Mouse (Mus musculus) R1 (cell line): ENCODE data around the gene Ctdspl.

ENCODE experiments used
- DNase-seq: peaks from one replicate; pipeline ENCODE4 v3.0.0-alpha.2; 2018; ENCODE audit warnings: low read depth, low spot score

Gene Ctdspl

DNA sequence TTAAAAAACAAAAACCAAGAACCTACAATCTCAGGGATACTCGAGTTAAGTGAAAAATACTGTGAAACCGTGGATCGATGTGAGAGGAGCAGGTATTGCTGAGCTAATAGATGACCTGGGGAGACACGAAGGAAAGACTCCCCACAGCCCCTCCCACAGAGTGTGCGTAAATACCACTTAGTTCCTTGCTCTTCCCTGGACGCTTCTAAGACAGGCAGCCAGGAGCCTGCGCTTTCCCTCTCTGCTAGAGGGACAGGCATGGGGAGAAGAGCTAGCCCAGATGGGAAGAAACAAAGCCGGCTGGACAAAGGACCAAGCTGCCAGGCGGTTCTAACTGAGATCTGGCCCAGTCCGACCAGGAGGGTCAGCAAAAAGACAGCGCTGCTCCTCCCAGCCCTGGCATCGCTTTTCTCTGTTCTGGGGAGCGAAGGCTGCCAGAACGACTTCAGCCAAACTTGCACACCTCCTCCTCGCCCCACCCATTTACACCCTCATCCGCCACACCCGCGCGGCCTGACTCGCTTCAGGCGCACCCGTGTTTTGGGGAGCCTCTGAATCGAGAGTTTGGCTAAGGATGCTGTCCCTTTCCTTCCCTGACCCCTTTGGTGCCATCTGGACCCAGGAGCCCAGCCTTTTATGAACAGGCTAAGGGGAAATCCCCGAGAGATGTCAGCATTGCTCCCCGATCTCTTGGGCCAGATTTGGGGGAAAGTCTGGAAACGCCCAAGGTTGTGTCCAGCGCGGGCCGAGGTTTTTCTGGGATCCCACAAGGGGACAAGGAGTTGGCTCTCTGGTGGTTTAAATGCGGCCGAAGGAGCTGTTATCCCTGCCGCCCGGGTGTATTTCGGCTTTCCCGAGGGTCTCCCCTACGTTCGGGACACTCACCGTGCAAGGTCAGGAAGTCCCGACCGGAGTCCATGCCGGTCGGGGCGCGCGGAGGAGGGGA lies 166.5 kb downstream of the Ctdspl start:
- no peak for DNase-seq
